Mouse (Mus musculus) frontal cortex, postnatal 36 days (tissue): ENCODE measurements around the gene Myl4.

Experiments used
- DNase-seq, 2 experiments: peaks; one replicate each; pipeline ENCODE4 v3.0.0; 2022; ENCODE audit warnings: low spot score in 2 of 2

Myl4 gene

GRCm38 (mm10) chr11:104571373-104571772 is 20.9 kb downstream of the Myl4 start:
- peak; percentile 56 to 65 for DNase-seq

GRCm38 (mm10) chr11:104572091-104572490 is 21.6 kb downstream of the Myl4 start:
- DNase-seq, result no peak

GRCm38 (mm10) chr11:104572566-104572965 is 22.1 kb downstream of the Myl4 start:
- no peak for DNase-seq

- no peak for DNase-seq
Observed at GRCm38 (mm10) chr11:104576772-104577612, 26.5 kb downstream of the Myl4 start.

GRCm38 (mm10) chr11:104578074-104578473 is 27.6 kb downstream of the Myl4 start:
- no peak for DNase-seq

- DNase-seq, result no peak
Observed at GRCm38 (mm10) chr11:104579084-104579483, 28.6 kb downstream of the Myl4 start.

GRCm38 (mm10) chr11:104579575-104579974 is 29.1 kb downstream of the Myl4 start:
- DNase-seq, result no peak

GRCm38 (mm10) chr11:104580091-104580490 is 29.6 kb downstream of the Myl4 start:
- DNase-seq, result no peak

- DNase-seq, result peak in 1 of 2 experiments; percentile 55
Observed at GRCm38 (mm10) chr11:104580606-104581005, 30.1 kb downstream of the Myl4 start.

- DNase-seq, result no peak
Observed at GRCm38 (mm10) chr11:104581446-104582307, 31.2 kb downstream of the Myl4 start.

GRCm38 (mm10) chr11:104582308-104582606 is 31.8 kb downstream of the Myl4 start:
- no peak for DNase-seq

- no peak for DNase-seq
Observed at GRCm38 (mm10) chr11:104582630-104583364, 32.3 kb downstream of the Myl4 start.

- DNase-seq, result no peak
Observed at GRCm38 (mm10) chr11:104585495-104585894, 35.0 kb downstream of the Myl4 start.

- no peak for DNase-seq
Observed at GRCm38 (mm10) chr11:104587904-104588303, 37.4 kb downstream of the Myl4 start.

GRCm38 (mm10) chr11:104588513-104588912 is 38.0 kb downstream of the Myl4 start:
- DNase-seq, result no peak

- DNase-seq, result no peak
Observed at GRCm38 (mm10) chr11:104589570-104589969, 39.1 kb downstream of the Myl4 start.

- DNase-seq, result peak; percentile 78 to 92
Observed at GRCm38 (mm10) chr11:104590148-104590547, 39.7 kb downstream of the Myl4 start.

- DNase-seq, result no peak
Observed at GRCm38 (mm10) chr11:104592066-104592835, 41.8 kb downstream of the Myl4 start.

- no peak for DNase-seq
Observed at GRCm38 (mm10) chr11:104596365-104596764, 45.9 kb downstream of the Myl4 start.

GRCm38 (mm10) chr11:104599265-104599945 is 48.9 kb downstream of the Myl4 start:
- DNase-seq, result no peak

- no peak for DNase-seq
Observed at GRCm38 (mm10) chr11:104600675-104601074, 50.2 kb downstream of the Myl4 start.
